Mouse (Mus musculus) forebrain, embryonic 16.5 days (tissue): ENCODE results near the gene Tagap1. TPM values are rescaled to one million over a fixed set of nuclear protein-coding genes. Genes with fewer than 3 reads are reported as not detected.

Source experiments
- polyA plus RNA-seq: library from polyadenylated mRNA; unstranded; fragments of >200 nt; fragmentation: Nextera tagmentation; extraction: Ambion mirVana; gene quantifications from 2 replicates; pipeline ENCODE4 v1.2.1, GENCODE M21; 2015

Tagap1 gene
- polyA plus RNA-seq, 1 experiment from 2014 or later: 47.7 TPM

Other genes starting within 250 kb of the Tagap1 start
- 100 and 127 TPM in 2 replicates for gene Ezr, start 178.4 kb downstream of the Tagap1 start, polyA plus RNA-seq
- gene Rsph3b, start 12.5 kb downstream of the Tagap1 start, polyA plus RNA-seq: 54.9 and 56.1 TPM in 2 replicates
- gene Rnaset2b, start 9.5 kb upstream of the Tagap1 start, polyA plus RNA-seq: 83.1 and 87.9 TPM in 2 replicates
- gene Gm49721, start 17.7 kb upstream of the Tagap1 start, polyA plus RNA-seq: 0.25 and 0.31 TPM in 2 replicates
- gene Gm1604a, start 64.4 kb upstream of the Tagap1 start, polyA plus RNA-seq: 0.77 TPM in 1 of 2 replicates, not detected in the other
- 23.8 and 24.0 TPM in 2 replicates for gene Rps6ka2, start 209.0 kb upstream of the Tagap1 start, polyA plus RNA-seq